Mouse (Mus musculus): ENCODE results near the gene Secisbp2l. TPM values are rescaled to one million over a fixed set of nuclear protein-coding genes. Genes with fewer than 3 reads are reported as not detected.

Gene Secisbp2l
- polyA plus RNA-seq, 1 experiment, result 43.8 TPM

DNA sequence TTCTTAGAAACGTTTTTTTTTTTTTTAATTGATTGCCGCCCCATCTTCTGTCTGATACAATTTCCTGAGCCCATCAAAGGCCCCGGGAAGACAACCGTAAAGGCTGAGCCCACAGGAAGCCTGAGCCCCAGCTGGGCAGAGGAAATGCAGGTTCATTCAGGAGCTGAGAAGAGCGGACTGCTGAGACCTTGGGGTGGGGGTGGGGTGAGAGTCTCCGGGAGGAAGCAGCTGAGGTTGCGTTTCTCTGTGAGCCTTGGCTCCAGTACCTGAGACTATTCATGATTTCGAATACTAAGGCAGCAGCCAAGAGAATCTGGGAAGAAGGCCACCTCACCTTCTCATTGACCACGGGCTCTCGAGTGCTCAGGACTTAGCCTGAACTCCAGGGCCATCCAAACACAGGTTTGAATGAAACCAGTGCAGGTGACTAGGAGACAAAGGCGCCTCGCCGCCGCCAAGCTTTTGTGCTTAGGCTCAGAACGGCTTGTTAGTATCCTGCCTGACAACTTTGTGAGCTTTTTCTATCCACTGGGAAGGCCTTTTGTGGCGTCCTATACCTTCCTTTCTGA is 58.0 kb downstream of the Secisbp2l start:
- Histone ChIP-seq H3K4me3 (ENCODE audit: insufficient read depth, low read length) (0 out of 2 replicates have a peak overlapping the region, but pooled peaks have one; percentile 12), H3K4me1 (ENCODE audit: control insufficient read depth, insufficient read depth, low read length) (0 out of 2 replicates have a peak, but pooled peaks cover 7% of the 10 kb centered on the region), H3K27ac (ENCODE audit: insufficient read depth, low read length) (no peak overlapping the region)
- TF ChIP-seq CTCF (IDR thresholded peaks at IDR 0.05; ENCODE audit: borderline replicate concordance, insufficient read depth, low read length) (no peak), POLR2A (IDR thresholded peaks at IDR 0.05; ENCODE audit: low read depth, low read length) (no peak)

DNA sequence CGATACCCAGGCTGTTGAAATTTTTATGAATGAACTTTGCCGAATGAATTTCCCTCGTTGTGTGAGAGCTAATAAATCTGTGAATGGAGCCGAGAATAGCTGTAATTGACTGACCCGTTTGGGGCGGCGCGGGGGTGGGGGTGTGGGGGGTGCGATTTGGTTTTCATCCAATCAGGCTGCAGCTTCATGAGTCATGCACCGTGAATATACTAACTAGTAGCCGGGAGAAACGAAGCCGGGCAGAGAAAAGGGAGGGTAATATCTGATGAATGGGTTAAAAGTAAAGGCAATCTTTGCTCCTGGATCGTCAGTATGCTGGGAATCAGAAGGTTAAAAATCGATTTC is 58.6 kb downstream of the Secisbp2l start, which contains the start of gene Shc4:
Shc4 (minus strand) TSS at position 63 of the 345 bp plus-strand sequence.
- no peak for TF ChIP-seq CTCF (IDR thresholded peaks at IDR 0.05; ENCODE audit: borderline replicate concordance, insufficient read depth, low read length)
- TF ChIP-seq POLR2A (IDR thresholded peaks at IDR 0.05; ENCODE audit: low read depth, low read length), result no peak
- Histone ChIP-seq H3K4me3 (ENCODE audit: insufficient read depth, low read length) (peak within 1 kb of the TSS; percentile 58), H3K27ac (ENCODE audit: insufficient read depth, low read length) (no peak within 1 kb of the TSS), H3K4me1 (ENCODE audit: control insufficient read depth, insufficient read depth, low read length) (0 out of 2 replicates have a peak, but pooled peaks cover 7% of the 10 kb centered on the region)

DNA sequence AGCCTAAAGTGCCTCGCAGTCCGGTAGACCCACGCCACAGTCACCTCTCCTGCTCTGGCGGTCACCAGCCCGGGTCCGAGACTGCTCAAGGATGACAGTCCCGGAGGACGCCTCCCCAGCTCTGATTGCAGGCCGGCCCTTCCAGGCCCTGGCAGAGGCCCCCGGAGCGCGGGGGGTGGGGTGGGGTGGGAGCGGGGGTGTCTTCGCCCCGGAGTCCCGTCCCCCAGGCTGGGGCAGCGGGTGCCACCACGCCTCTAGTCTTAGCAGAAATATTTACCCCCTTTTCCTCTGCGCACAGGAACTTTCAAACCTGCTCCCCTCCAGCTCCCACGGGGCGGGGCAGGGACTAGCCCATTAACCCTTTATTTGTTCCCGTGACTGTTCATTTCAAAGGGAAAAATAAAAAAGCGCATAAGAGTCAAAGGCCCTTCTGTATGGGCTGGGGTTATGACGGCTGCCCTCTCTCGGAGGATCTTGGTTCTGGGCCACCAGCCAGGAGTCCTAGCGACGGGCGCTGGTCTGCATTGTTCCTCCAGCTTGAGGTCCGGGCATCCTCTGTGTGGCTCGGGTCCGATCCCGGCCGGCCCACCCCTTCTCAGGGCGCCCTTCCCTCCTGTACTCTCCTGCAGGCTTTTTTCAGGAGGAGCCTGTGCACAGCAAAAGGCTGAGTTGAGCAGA is 59.1 kb downstream of the Secisbp2l start:
- 0 out of 2 replicates have a peak, but pooled peaks cover 7% of the 10 kb centered on the region for H3K4me1 ChIP-seq (ENCODE audit: control insufficient read depth, insufficient read depth, low read length)
- H3K4me3 ChIP-seq (ENCODE audit: insufficient read depth, low read length), result peak overlapping the region; percentile 58
- H3K27ac ChIP-seq (ENCODE audit: insufficient read depth, low read length), result no peak overlapping the region
- TF ChIP-seq CTCF (IDR thresholded peaks at IDR 0.05; ENCODE audit: borderline replicate concordance, insufficient read depth, low read length) (no peak), POLR2A (IDR thresholded peaks at IDR 0.05; ENCODE audit: low read depth, low read length) (no peak)

DNA sequence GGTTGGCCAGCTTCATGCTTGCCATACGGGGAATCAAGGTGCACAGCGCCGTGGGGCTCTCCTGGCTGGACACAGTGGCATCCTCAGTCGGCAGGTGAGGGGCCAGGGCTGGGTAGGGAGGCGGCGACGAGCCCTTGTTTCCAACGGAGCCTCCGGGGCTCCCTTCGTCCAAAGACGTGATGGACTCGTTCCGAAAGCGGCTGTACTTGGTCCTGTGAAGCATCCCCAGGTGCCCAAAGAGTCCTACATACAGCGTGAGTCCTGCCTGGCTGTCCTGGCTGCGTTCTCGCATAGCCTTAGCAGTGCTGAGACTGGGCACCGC is 59.6 kb downstream of the Secisbp2l start:
- 0 out of 2 replicates have a peak, but pooled peaks cover 7% of the 10 kb centered on the region for H3K4me1 ChIP-seq (ENCODE audit: control insufficient read depth, insufficient read depth, low read length)
- peak overlapping the region; percentile 58 for H3K4me3 ChIP-seq (ENCODE audit: insufficient read depth, low read length)
- no peak overlapping the region for H3K27ac ChIP-seq (ENCODE audit: insufficient read depth, low read length)
- TF ChIP-seq CTCF (IDR thresholded peaks at IDR 0.05; ENCODE audit: borderline replicate concordance, insufficient read depth, low read length) (no peak), POLR2A (IDR thresholded peaks at IDR 0.05; ENCODE audit: low read depth, low read length) (no peak)

DNA sequence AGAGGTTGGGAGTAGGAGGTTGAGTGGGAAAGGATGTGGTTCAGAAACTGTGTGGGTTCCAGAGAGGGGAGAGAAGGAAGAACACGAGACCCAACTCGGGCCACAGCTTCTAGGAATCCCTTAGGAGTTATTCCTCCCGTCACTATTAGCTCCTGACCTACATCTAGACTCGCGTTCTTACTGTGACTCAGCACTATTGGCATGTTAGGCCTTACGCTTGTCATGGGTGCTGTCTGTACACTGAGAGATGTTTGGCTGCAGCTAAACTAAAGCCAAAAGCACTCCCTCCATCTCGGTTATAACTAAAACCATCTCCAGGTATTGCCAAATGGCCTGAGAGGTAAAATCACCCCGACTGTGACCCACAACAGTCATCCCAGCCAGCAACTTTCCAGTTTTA is 66.1 kb downstream of the Secisbp2l start:
- peaks cover 3% of the 10 kb centered on the region for H3K4me1 ChIP-seq (ENCODE audit: control insufficient read depth, insufficient read depth, low read length)
- H3K27ac ChIP-seq (ENCODE audit: insufficient read depth, low read length), result no peak overlapping the region
- no peak overlapping the region for H3K4me3 ChIP-seq (ENCODE audit: insufficient read depth, low read length)
- TF ChIP-seq CTCF (IDR thresholded peaks at IDR 0.05; ENCODE audit: borderline replicate concordance, insufficient read depth, low read length) (no peak), POLR2A (IDR thresholded peaks at IDR 0.05; ENCODE audit: low read depth, low read length) (no peak)

DNA sequence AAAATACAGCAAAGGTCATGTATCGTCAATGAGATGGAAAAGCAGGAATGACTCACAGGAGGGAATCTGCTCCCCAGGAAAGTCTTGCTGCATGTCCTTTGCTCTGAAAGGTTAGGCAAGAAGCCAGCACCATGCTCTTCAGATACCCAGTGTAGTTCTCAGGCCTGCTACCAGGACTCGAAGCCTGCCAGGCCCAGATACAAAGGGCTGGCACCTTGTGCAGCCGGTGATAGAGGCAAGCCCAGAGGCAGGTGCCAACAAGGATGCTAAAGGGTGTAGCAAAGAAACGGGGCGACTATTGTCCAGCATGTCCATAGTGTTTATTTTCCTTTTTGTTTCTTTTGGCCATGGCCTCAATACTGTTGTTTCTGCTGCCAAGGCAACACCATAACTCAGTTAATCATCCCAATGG is 76.2 kb downstream of the Secisbp2l start:
- TF ChIP-seq CTCF (IDR thresholded peaks at IDR 0.05; ENCODE audit: borderline replicate concordance, insufficient read depth, low read length), result no peak
- TF ChIP-seq POLR2A (IDR thresholded peaks at IDR 0.05; ENCODE audit: low read depth, low read length), result no peak
- H3K27ac ChIP-seq (ENCODE audit: insufficient read depth, low read length), result no peak overlapping the region
- H3K4me1 ChIP-seq (ENCODE audit: control insufficient read depth, insufficient read depth, low read length), result peaks cover 14% of the 10 kb centered on the region; the same call in 1 of the 2 replicates
- no peak overlapping the region for H3K4me3 ChIP-seq (ENCODE audit: insufficient read depth, low read length)

DNA sequence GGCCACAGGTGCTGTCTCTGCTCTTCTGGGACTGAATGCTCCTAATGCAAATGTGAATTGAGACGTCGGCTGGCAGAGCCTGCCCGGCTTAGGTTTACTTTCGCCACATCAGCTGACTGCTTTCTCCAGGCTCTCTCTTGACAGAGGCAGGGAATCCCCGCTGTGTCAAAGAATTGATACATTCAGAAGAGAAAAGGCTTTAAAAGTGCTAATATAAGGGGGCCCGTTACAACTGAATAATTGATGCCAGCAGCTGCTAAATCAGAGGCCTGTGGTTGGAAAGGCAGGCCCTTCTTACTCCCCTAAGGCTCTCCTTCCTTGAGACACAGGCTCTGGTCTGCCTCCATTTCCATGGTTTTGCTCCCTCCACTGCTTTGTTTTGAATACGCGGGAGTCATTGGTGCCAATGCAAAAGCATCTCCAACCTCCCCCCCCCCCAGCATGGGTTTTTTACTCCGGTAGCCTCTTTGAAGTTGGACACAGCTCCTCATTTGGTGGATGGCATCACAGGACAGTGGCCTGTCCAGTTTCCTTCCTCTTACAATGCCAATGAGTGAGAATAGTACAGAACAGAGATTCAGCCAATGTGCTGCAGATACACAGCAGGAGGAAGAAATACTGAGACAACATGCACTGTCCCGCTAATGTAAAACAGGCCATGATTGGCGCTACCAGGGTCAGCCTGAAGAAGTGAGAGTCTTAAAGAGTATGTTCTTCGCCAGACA is 77.6 kb downstream of the Secisbp2l start:
- no peak overlapping the region for H3K27ac ChIP-seq (ENCODE audit: insufficient read depth, low read length)
- no peak overlapping the region for H3K4me3 ChIP-seq (ENCODE audit: insufficient read depth, low read length)
- TF ChIP-seq CTCF (IDR thresholded peaks at IDR 0.05; ENCODE audit: borderline replicate concordance, insufficient read depth, low read length) (no peak), POLR2A (IDR thresholded peaks at IDR 0.05; ENCODE audit: low read depth, low read length) (no peak)
- peaks cover 14% of the 10 kb centered on the region; the same call in 1 of the 2 replicates for H3K4me1 ChIP-seq (ENCODE audit: control insufficient read depth, insufficient read depth, low read length)

DNA sequence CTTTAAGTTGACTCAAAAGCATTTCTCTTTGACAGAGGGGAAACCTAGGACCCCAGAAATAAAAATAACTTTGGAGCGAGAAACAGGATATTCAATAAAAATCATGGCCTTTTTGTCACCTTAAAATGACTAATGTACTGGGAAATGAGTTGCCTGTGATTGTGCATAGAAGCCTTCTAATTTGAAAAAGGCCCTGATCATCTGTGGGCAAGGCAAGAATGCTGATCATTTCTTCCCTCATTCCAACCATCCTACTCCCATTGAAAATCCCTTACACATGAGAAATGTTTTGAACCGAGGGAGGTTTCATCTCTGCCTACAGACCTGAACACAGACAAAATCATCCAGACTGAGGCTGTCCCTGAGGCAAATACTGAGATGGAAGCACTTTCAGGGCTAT is 79.8 kb downstream of the Secisbp2l start:
- peaks cover 14% of the 10 kb centered on the region; the same call in 1 of the 2 replicates for H3K4me1 ChIP-seq (ENCODE audit: control insufficient read depth, insufficient read depth, low read length)
- no peak overlapping the region for H3K4me3 ChIP-seq (ENCODE audit: insufficient read depth, low read length)
- peak overlapping the region; percentile 88 for H3K27ac ChIP-seq (ENCODE audit: insufficient read depth, low read length)
- TF ChIP-seq CTCF (IDR thresholded peaks at IDR 0.05; ENCODE audit: borderline replicate concordance, insufficient read depth, low read length), result no peak

DNA sequence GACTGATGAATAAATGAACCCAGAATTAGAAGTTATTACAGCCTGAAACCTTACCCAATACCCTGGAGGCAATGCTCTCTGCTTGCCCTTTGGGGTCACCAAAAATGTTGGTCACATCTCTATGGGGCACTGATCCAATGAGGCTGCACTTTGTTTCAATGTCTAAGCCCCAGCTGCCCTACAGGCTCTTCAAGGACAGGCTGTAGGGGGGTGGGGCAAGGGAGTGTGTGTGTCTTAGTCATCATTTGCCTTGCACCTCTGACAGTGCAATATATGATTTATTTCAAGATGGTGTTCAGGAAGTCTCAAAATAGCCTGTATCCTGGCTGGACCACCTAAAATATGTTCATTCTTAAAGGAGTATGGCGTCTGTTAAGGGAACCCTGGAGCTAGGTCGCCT is 81.1 kb downstream of the Secisbp2l start:
- 0 out of 2 replicates have a peak overlapping the region, but pooled peaks have one; percentile 86 for H3K27ac ChIP-seq (ENCODE audit: insufficient read depth, low read length)
- no peak for TF ChIP-seq CTCF (IDR thresholded peaks at IDR 0.05; ENCODE audit: borderline replicate concordance, insufficient read depth, low read length)
- TF ChIP-seq POLR2A (IDR thresholded peaks at IDR 0.05; ENCODE audit: low read depth, low read length), result no peak
- no peak overlapping the region for H3K4me3 ChIP-seq (ENCODE audit: insufficient read depth, low read length)
- peaks cover 13% of the 10 kb centered on the region; the same call in 1 of the 2 replicates for H3K4me1 ChIP-seq (ENCODE audit: control insufficient read depth, insufficient read depth, low read length)

DNA sequence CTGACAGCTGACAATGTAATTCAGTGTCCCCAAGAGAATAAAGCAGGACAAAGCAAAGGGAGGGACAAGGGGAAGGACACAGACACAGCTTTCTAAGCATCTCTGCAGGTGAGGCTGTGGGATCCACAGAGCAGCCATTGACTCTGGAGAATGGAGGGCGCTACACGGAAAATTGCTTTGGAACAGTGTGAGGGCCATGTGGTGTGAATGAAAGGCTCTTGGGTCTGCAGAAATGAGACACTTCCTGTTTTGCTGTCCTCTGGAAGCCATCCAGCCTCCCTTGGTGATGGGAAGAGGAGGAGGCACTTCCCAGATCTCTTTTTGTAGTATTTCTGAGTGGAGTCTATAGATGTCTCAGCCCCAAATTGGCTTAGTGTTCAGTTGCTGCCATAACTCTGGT is 86.5 kb downstream of the Secisbp2l start:
- H3K4me1 ChIP-seq (ENCODE audit: control insufficient read depth, insufficient read depth, low read length), result no peaks in the 10 kb centered on the region
- H3K27ac ChIP-seq (ENCODE audit: insufficient read depth, low read length), result no peak overlapping the region
- no peak for TF ChIP-seq POLR2A (IDR thresholded peaks at IDR 0.05; ENCODE audit: low read depth, low read length)
- no peak for TF ChIP-seq CTCF (IDR thresholded peaks at IDR 0.05; ENCODE audit: borderline replicate concordance, insufficient read depth, low read length)
- H3K4me3 ChIP-seq (ENCODE audit: insufficient read depth, low read length), result no peak overlapping the region
